Mouse (Mus musculus) limb, embryonic 13.5 days (tissue): ENCODE results near the gene Proser1. TPM values are rescaled to one million over a fixed set of nuclear protein-coding genes. Genes with fewer than 3 reads are reported as not detected.
A peak's percentile ranks its signal among the peaks of the same experiment; 100 is the strongest.

Experiments used
- ATAC-seq: fragments of 200-750 bp; cut with Nextera tagmentation; 2 replicates; pipeline ENCODE4 v1.8.0; 2017; ENCODE audit warnings: low read depth, moderate number of reproducible peaks, moderate TSS enrichment; ENCODE audit not compliant: low FRiP score
- H3K27ac ChIP-seq: fragments of 300-500 bp; sonication (generic); 2 replicates; pipeline ENCODE4 v1.5.1; 2015; ENCODE audit warnings: inconsistent platforms, mild to moderate bottlenecking, moderate library complexity
- H3K27me3 ChIP-seq: fragments of 300-500 bp; sonication (generic); 2 replicates; pipeline ENCODE4 v1.6.1; 2015; ENCODE audit warnings: mild to moderate bottlenecking, inconsistent platforms
- H3K36me3 ChIP-seq: fragments of 300-500 bp; sonication (generic); 2 replicates; pipeline ENCODE4 v1.6.1; 2015; ENCODE audit warnings: inconsistent platforms, mild to moderate bottlenecking, moderate library complexity
- H3K4me1 ChIP-seq: fragments of 300-500 bp; sonication (generic); 2 replicates; pipeline ENCODE4 v1.6.1; 2015; ENCODE audit warnings: inconsistent platforms
- H3K4me2 ChIP-seq: fragments of 300-500 bp; sonication (generic); replicated peaks from 2 replicates; pipeline ENCODE4 v1.6.1; 2015; ENCODE audit warnings: inconsistent platforms, mild to moderate bottlenecking, moderate library complexity
- H3K4me3 ChIP-seq: fragments of 300-500 bp; sonication (generic); 2 replicates; pipeline ENCODE4 v1.5.1; 2015; ENCODE audit warnings: moderate library complexity, mild to moderate bottlenecking, inconsistent platforms
- H3K9ac ChIP-seq: fragments of 300-500 bp; sonication (generic); 2 replicates; pipeline ENCODE4 v1.6.1; 2015; ENCODE audit warnings: mild to moderate bottlenecking, inconsistent platforms
- H3K9me3 ChIP-seq: fragments of 300-500 bp; sonication (generic); 2 replicates; pipeline ENCODE4 v1.6.1; 2016; ENCODE audit warnings: inconsistent platforms
- WGBS: fragments of 180-500 bp; shearing (Covaris S2); methylation state at CpG from one replicate; pipeline ENCODE4 v1.1.7; 2015; 5-methylcytosine and 5-hydroxymethylcytosine counted together
- polyA plus RNA-seq: library from polyadenylated mRNA; unstranded; fragments of >200 nt; fragmentation: Nextera tagmentation; extraction: Ambion mirVana; gene quantifications from 2 replicates; pipeline ENCODE4 v1.2.1, GENCODE M21; 2015

Gene Proser1
- polyA plus RNA-seq, 1 experiment from 2014 or later, result 22.9 TPM

DNA sequence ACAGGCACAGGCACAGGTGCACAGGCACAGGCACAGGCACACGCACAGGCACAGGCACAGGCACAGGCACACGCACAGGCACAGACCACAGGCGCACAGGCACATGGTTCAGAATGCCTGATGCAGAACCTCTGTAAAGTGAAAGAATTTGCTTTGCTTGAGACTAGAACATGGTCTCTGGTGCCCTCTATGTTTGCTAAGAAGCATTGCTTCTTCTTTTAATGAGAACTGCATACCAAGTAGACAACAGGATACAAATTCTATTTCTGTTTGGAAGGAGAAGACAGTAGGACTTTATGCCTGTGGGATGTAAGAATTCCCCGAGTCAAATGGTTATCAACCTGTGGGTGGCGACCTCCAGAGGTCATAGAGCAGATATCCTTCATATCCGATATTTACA, 39.0 kb downstream of the Proser1 start:
- H3K9ac ChIP-seq, result no peak overlapping the region
- ATAC-seq, result no peak
- no peaks in the 10 kb centered on the region for H3K36me3 ChIP-seq
- no peaks in the 10 kb centered on the region for H3K27me3 ChIP-seq
- H3K4me1 ChIP-seq, result no peaks in the 10 kb centered on the region
- no peak overlapping the region for H3K27ac ChIP-seq
- WGBS, result 70% methylated on average over 6 of the region's 6 CpGs
- H3K9me3 ChIP-seq, result no peaks in the 10 kb centered on the region
- no peak overlapping the region for H3K4me2 ChIP-seq
- H3K4me3 ChIP-seq, result no peak overlapping the region

DNA sequence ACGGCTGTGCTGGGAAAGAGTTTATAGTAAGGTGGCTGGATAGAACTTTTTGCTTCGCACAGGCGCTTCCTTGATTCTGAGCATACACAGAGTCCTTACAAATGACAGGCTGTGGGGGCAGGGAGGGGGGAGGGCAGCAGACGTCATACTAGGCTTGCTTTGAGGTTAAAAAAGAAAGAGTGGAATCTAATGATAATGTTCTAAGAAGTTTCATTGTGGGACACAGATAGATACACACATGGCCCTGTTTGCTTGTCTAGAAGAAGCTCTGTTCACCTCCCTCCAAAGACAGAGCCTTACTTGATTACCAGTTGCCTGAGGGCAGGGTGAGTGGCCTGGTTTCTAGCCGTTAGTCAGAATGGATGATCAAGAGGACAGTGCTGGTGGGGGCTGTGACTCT, 49.6 kb downstream of the Proser1 start:
- no peak for ATAC-seq
- H3K9ac ChIP-seq, result no peak overlapping the region
- H3K4me2 ChIP-seq, result no peak overlapping the region
- H3K4me1 ChIP-seq, result no peaks in the 10 kb centered on the region
- no peaks in the 10 kb centered on the region for H3K27me3 ChIP-seq
- no peaks in the 10 kb centered on the region for H3K9me3 ChIP-seq
- H3K4me3 ChIP-seq, result no peak overlapping the region
- no peaks in the 10 kb centered on the region for H3K36me3 ChIP-seq
- WGBS, result 56% methylated on average over 5 of the region's 5 CpGs
- no peak overlapping the region for H3K27ac ChIP-seq

GRCm38 (mm10) chr3:53514221-53515065, 51.0 kb downstream of the Proser1 start:
- no peak overlapping the region for H3K27ac ChIP-seq
- no peaks in the 10 kb centered on the region for H3K9me3 ChIP-seq
- WGBS, result 89% methylated on average over 4 of the region's 4 CpGs
- no peaks in the 10 kb centered on the region for H3K4me1 ChIP-seq
- H3K4me2 ChIP-seq, result no peak overlapping the region
- ATAC-seq, result no peak
- no peak overlapping the region for H3K4me3 ChIP-seq
- no peaks in the 10 kb centered on the region for H3K36me3 ChIP-seq
- H3K27me3 ChIP-seq, result no peaks in the 10 kb centered on the region
- H3K9ac ChIP-seq, result no peak overlapping the region

DNA sequence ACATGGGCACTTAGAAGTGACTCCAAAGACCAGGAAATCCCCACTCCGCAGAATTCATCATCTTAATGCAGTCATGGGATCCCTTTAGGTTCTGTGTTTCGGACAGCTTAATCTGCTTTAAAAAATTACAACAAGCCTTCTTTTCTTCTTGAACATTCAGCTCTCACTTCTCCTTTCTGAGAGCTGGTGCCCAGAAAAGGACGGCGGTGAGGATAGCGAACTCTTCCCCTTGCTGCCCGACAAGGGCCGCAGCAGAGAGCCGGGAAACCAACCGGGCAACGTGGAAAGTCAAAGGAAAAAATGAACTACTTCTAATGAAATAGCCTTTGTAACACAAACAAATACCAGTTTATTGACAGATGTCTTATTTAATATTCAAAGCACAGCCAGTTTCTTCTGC, 59.3 kb downstream of the Proser1 start:
- H3K9ac ChIP-seq, result no peak overlapping the region
- H3K4me2 ChIP-seq, result no peak overlapping the region
- no peaks in the 10 kb centered on the region for H3K9me3 ChIP-seq
- no peaks in the 10 kb centered on the region for H3K36me3 ChIP-seq
- H3K27ac ChIP-seq, result no peak overlapping the region
- no peaks in the 10 kb centered on the region for H3K4me1 ChIP-seq
- no peaks in the 10 kb centered on the region; the same call in 1 of the 2 replicates for H3K27me3 ChIP-seq
- no peak overlapping the region for H3K4me3 ChIP-seq
- no peak for ATAC-seq
- WGBS, result 87% methylated on average over 10 of the region's 10 CpGs

GRCm38 (mm10) chr3:53525737-53526136, 62.3 kb downstream of the Proser1 start:
- H3K27ac ChIP-seq, result no peak overlapping the region
- H3K36me3 ChIP-seq, result no peaks in the 10 kb centered on the region
- peak overlapping the region; percentile 63 for H3K4me2 ChIP-seq
- peak overlapping the region; percentile 35; the same call in 1 of the 2 replicates for H3K9ac ChIP-seq
- no peaks in the 10 kb centered on the region for H3K4me1 ChIP-seq
- no peaks in the 10 kb centered on the region; the same call in 1 of the 2 replicates for H3K27me3 ChIP-seq
- WGBS, result 19% methylated on average over 21 of the region's 21 CpGs
- peak overlapping the region; percentile 41 for H3K4me3 ChIP-seq
- no peak for ATAC-seq
- no peaks in the 10 kb centered on the region for H3K9me3 ChIP-seq

- H3K4me2 ChIP-seq, result no peak overlapping the region
- H3K36me3 ChIP-seq, result no peaks in the 10 kb centered on the region
- no peaks in the 10 kb centered on the region for H3K9me3 ChIP-seq
- no peaks in the 10 kb centered on the region; the same call in 1 of the 2 replicates for H3K27me3 ChIP-seq
- ATAC-seq, result no peak
- no peaks in the 10 kb centered on the region for H3K4me1 ChIP-seq
- no peak overlapping the region for H3K4me3 ChIP-seq
- no peak overlapping the region for H3K9ac ChIP-seq
- H3K27ac ChIP-seq, result no peak overlapping the region
- 73% methylated on average over 6 of the region's 6 CpGs for WGBS
These were observed 66.8 kb downstream of the Proser1 start for GRCm38 (mm10) chr3:53530305-53530704.

Other genes with a start within 250 kb of the Proser1 start
- gene Nhlrc3, start 334 bp upstream of the Proser1 start, polyA plus RNA-seq, result 11.9 TPM in 2 replicates
- gene Stoml3, start 25.0 kb downstream of the Proser1 start, polyA plus RNA-seq, result 0.15 and 0.20 TPM in 2 replicates
- gene Frem2, start 193.7 kb downstream of the Proser1 start, polyA plus RNA-seq, result 5.7 and 6.8 TPM in 2 replicates